In the genomic region with DNA sequence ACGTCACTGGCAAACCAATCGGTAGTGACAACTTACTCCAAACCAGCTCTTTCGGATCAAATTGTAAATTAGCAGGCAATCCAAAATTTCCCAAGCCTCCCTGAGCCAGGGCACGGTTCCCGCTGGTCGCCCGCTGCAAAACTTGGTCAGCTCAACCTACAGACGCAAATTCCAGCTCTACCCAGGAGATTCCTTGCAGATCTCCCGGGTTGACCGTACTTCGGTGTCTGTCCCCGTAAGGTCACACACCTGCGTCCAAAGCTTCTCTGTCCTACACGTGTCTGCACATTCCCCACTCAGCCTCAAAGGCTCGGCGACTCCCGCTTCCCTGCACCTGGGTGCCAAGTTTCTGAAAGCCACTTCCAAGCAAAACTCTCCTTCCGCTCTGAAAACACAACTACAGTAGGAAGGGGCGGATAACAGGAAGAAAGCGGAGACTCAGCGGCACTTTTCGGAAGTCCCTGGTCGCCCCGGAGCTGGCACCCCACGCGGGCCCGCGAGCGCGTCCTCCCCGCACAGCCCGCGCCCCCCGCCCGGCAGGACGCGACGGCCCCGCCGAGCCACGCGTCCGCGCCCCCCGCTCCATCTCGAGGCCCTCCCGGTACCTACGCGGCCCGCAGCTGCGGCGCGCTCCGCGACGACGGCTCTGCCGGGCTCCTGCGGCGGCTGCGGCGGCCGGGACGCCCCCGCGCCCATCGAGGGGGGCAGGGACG, we compare ENCODE assay signal across 1 mouse cellular context.
TF ChIP-seq lines count a peak whose summit lies in the region.

No protein-coding gene starts in this region.

TF ChIP-seq in CH12.LX, 34 proteins besides CTCF, POLR2A, EP300 and RAD21 (continued from another document):
- TF ChIP-seq MEF2A (IDR thresholded peaks at IDR 0.05; ENCODE audit: borderline replicate concordance, low read depth, low read length): no peak
- TF ChIP-seq USF2 (conservative IDR thresholded peaks at IDR 0.05; ENCODE audit: low read depth, low read length): no peak
- TF ChIP-seq CHD2 (IDR thresholded peaks at IDR 0.05; ENCODE audit: low read length): no peak
- TF ChIP-seq E2F4 (IDR thresholded peaks at IDR 0.05; ENCODE audit: insufficient replicate concordance, low read depth, low read length): no peak
- TF ChIP-seq MAFK (IDR thresholded peaks at IDR 0.05; ENCODE audit: insufficient replicate concordance, low read length): no peak
- no peak for TF ChIP-seq ZKSCAN1 (IDR thresholded peaks at IDR 0.05; ENCODE audit: borderline replicate concordance, low read depth, low read length)
- TF ChIP-seq IRF4 (IDR thresholded peaks at IDR 0.05; ENCODE audit: low read depth, low read length): no peak
- peak; percentile 67; the same call in 1 of the 2 replicates for TF ChIP-seq SIN3A (IDR thresholded peaks at IDR 0.05; ENCODE audit: low read length)
- no peak for TF ChIP-seq JUND (conservative IDR thresholded peaks at IDR 0.05; ENCODE audit: low read depth, low read length)
- TF ChIP-seq BHLHE40 (IDR thresholded peaks at IDR 0.05; ENCODE audit: low read depth, low read length): peak; percentile 28; the same call in 1 of the 2 replicates
- TF ChIP-seq NRF1 (IDR thresholded peaks at IDR 0.05; ENCODE audit: low read depth, low read length): no peak
- no peak for TF ChIP-seq TBP (conservative IDR thresholded peaks at IDR 0.05; ENCODE audit: low read depth, low read length)
- TF ChIP-seq GABPA (IDR thresholded peaks at IDR 0.05; ENCODE audit: insufficient replicate concordance, low read depth, low read length): no peak
- no peak for TF ChIP-seq ZNF384 (IDR thresholded peaks at IDR 0.05; ENCODE audit: low read depth, low read length)
- no peak for TF ChIP-seq MYC (IDR thresholded peaks at IDR 0.05; ENCODE audit: low read depth, low read length)
- TF ChIP-seq NELFE (IDR thresholded peaks at IDR 0.05; ENCODE audit: low read depth, low read length): no peak
- no peak for TF ChIP-seq RCOR1 (conservative IDR thresholded peaks at IDR 0.05; ENCODE audit: low read depth, low read length)
- no peak for TF ChIP-seq CHD1 (IDR thresholded peaks at IDR 0.05; ENCODE audit: low read depth, low read length)
- TF ChIP-seq PAX5 (IDR thresholded peaks at IDR 0.05; ENCODE audit: low read length): no peak
- no peak for TF ChIP-seq POLR2AphosphoS2 (IDR thresholded peaks at IDR 0.05; ENCODE audit: low read depth, low read length)
- no peak for TF ChIP-seq ZC3H11A (IDR thresholded peaks at IDR 0.05; ENCODE audit: low read depth, low read length)
- TF ChIP-seq UBTF (IDR thresholded peaks at IDR 0.05; ENCODE audit: low read depth, low read length): 0 out of 2 replicates have a peak, but pooled peaks have one; percentile 12
- TF ChIP-seq ETS1 (conservative IDR thresholded peaks at IDR 0.05; ENCODE audit: low read depth, low read length): no peak
- TF ChIP-seq MXI1 (IDR thresholded peaks at IDR 0.05; ENCODE audit: low read depth, low read length): peak; percentile 72
- peak; percentile 39; the same call in 1 of the 2 replicates for TF ChIP-seq ELF1 (IDR thresholded peaks at IDR 0.05; ENCODE audit: low read depth, low read length)
- TF ChIP-seq ZMIZ1 (IDR thresholded peaks at IDR 0.05; ENCODE audit: low read depth, low read length): no peak
- TF ChIP-seq USF1 (IDR thresholded peaks at IDR 0.05; ENCODE audit: low read depth, low read length): no peak
- TF ChIP-seq SMC3 (IDR thresholded peaks at IDR 0.05; ENCODE audit: low read depth, low read length): no peak
- TF ChIP-seq MAX (IDR thresholded peaks at IDR 0.05; ENCODE audit: low read length): peak; percentile 53
- no peak for TF ChIP-seq JUN (IDR thresholded peaks at IDR 0.05; ENCODE audit: insufficient read depth, low read depth, low read length)
